Mouse (Mus musculus) cortical plate, adult 2 months (tissue): ENCODE measurements at regions not wholly inside any gene's neighbourhood (a gene's known extent, or its start where the extent isn't known, plus 50 kb on each side); places are given as distances from the start of the nearest gene placed in this dataset.

Experiments
- CTCF ChIP-seq: fragments of 200-500 bp; IDR thresholded peaks from 2 replicates; pipeline ENCODE4 v1.5.1; 2011; ENCODE audit warnings: mild to moderate bottlenecking, control low read depth, low read length; ENCODE audit not compliant: insufficient read depth; ENCODE audit errors: extremely low read depth
- POLR2A ChIP-seq: fragments of 200-500 bp; IDR thresholded peaks from 2 replicates; pipeline ENCODE4 v1.6.1; 2011; ENCODE audit warnings: mild to moderate bottlenecking, low read length, control low read depth; ENCODE audit not compliant: insufficient read depth; ENCODE audit errors: extremely low read depth

- TF ChIP-seq CTCF (no peak), POLR2A (no peak)
These were observed 259.3 kb downstream of the Sox11 start for GRCm38 (mm10) chr12:27083089-27083488.
